Comparison of ENCODE assay signal across 16 mouse cellular contexts in genomic region chr2:181102161-181102560, GRCm38 (mm10). TPM values are rescaled to one million over a fixed set of nuclear protein-coding genes. Genes with fewer than 3 reads are reported as not detected.
DNase-seq lines count a peak whose midpoint lies in the region; ATAC-seq and TF ChIP-seq lines count a peak whose summit lies in the region.
"Had no signal": no experiment of that assay in that cellular context is flagged by ENCODE, and none has a peak within 500 bp of the region (broad histone marks: within the 10 kb centered on the region; RNA-seq: fewer than 3 reads in every experiment).

No protein-coding gene starts in this region.

- no peak for TF ChIP-seq CTCF in brain, embryonic 14.5 days (IDR thresholded peaks at IDR 0.05; ENCODE audit: borderline replicate concordance, extremely low read depth, insufficient read depth, insufficient read length)
- TF ChIP-seq CTCF in lung, adult 2 months (IDR thresholded peaks at IDR 0.05; ENCODE audit: insufficient read depth, low read length) = no peak

- H3K4me2 ChIP-seq in forebrain, embryonic 16.5 days (ENCODE audit: low read length) = no peak overlapping the region
- no peak overlapping the region for H3K4me2 ChIP-seq in midbrain, embryonic 15.5 days
- H3K4me2 ChIP-seq: embryonic facial prominence, embryonic 15.5 days; liver, embryonic 11.5 days had no signal

- H3K27ac ChIP-seq in forebrain, embryonic 16.5 days (ENCODE audit: low read length) = no peak overlapping the region; the same call in 1 of the 2 replicates
- H3K27ac ChIP-seq in midbrain, embryonic 15.5 days = no peak overlapping the region
- H3K27ac ChIP-seq: embryonic facial prominence, embryonic 15.5 days; macrophage had no signal

- H3K27me3 ChIP-seq in forebrain, embryonic 16.5 days (replicated peaks; ENCODE audit: control insufficient read depth, insufficient read depth, low read length) = no peaks in the 10 kb centered on the region
- no peaks in the 10 kb centered on the region for H3K27me3 ChIP-seq in midbrain, embryonic 15.5 days (replicated peaks)
- H3K27me3 ChIP-seq: embryonic facial prominence, embryonic 15.5 days had no signal

- peak; percentile 64 for ATAC-seq in forebrain, embryonic 16.5 days
- ATAC-seq in midbrain, embryonic 15.5 days (replicated peaks) = peak; percentile 67; the same call in 1 of the 2 replicates
- ATAC-seq: activated CD4-positive, CD25-positive, alpha-beta regulatory T cell, adult 4 months had no signal

- 16% methylated on average over 2 of the region's 2 CpGs for WGBS in forebrain, embryonic 16.5 days
- 12% methylated on average over 2 of the region's 2 CpGs for WGBS in midbrain, embryonic 15.5 days
- 39% methylated on average over 2 of the region's 2 CpGs for WGBS in lung, adult 2 months

- TF ChIP-seq POLR2A in brain, embryonic 14.5 days (IDR thresholded peaks at IDR 0.05; ENCODE audit: borderline replicate concordance, extremely low read depth, insufficient read depth, insufficient read length, poor library complexity, severe bottlenecking) = no peak
- TF ChIP-seq POLR2A in lung, adult 2 months (IDR thresholded peaks at IDR 0.05; ENCODE audit: borderline replicate concordance, extremely low read depth, low read depth, low read length) = no peak

- no peak overlapping the region for H3K9ac ChIP-seq in forebrain, embryonic 16.5 days (replicated peaks; ENCODE audit: low read depth, low read length)
- no peak overlapping the region for H3K9ac ChIP-seq in midbrain, embryonic 15.5 days
- H3K9ac ChIP-seq: embryonic facial prominence, embryonic 15.5 days had no signal

- DNase-seq in cerebellum, postnatal 10 days = peak; percentile 28 to 37
- no peak for DNase-seq in cerebellum, postnatal 36 days
- DNase-seq in brain, embryonic 14.5 days (ENCODE audit: low read depth) = peak; percentile 47
- no peak for DNase-seq in layer of hippocampus, adult 9-10 months (ENCODE audit: low spot score)
- no peak for DNase-seq in frontal cortex, postnatal 25 days (ENCODE audit: low spot score in 2 of 2)
- no peak for DNase-seq in lung, adult 2 months
- DNase-seq: cerebellum, adult 11-12 months; gastrocnemius, postnatal 36 days; kidney, adult 2 months had no signal

- H3K4me3 ChIP-seq in forebrain, embryonic 16.5 days (replicated peaks; ENCODE audit: low read length) = no peak overlapping the region
- no peak overlapping the region for H3K4me3 ChIP-seq in midbrain, embryonic 15.5 days
- no peak overlapping the region for H3K4me3 ChIP-seq in lung, adult 2 months (replicated peaks; ENCODE audit: extremely low read depth, low read depth, low read length)
- H3K4me3 ChIP-seq: embryonic facial prominence, embryonic 15.5 days had no signal

- H3K4me1 ChIP-seq in forebrain, embryonic 16.5 days (replicated peaks; ENCODE audit: control insufficient read depth, insufficient read depth, low read length) = 0 out of 2 replicates have a peak, but pooled peaks cover 5% of the 10 kb centered on the region
- H3K4me1 ChIP-seq in midbrain, embryonic 15.5 days = peaks cover 7% of the 10 kb centered on the region; the same call in 1 of the 2 replicates
- H3K4me1 ChIP-seq in lung, adult 2 months (ENCODE audit: control insufficient read depth, insufficient read depth, low read length) = no peaks in the 10 kb centered on the region
- H3K4me1 ChIP-seq: embryonic facial prominence, embryonic 15.5 days had no signal

- H3K36me3 ChIP-seq in forebrain, embryonic 16.5 days (ENCODE audit: control insufficient read depth, insufficient read depth) = peaks cover 5% of the 10 kb centered on the region
- peaks cover 9% of the 10 kb centered on the region; the same call in 1 of the 2 replicates for H3K36me3 ChIP-seq in midbrain, embryonic 15.5 days (replicated peaks)
- H3K36me3 ChIP-seq: embryonic facial prominence, embryonic 15.5 days had no signal

- no peaks in the 10 kb centered on the region for H3K9me3 ChIP-seq in forebrain, embryonic 16.5 days (ENCODE audit: control insufficient read depth, low read length)
- H3K9me3 ChIP-seq in midbrain, embryonic 15.5 days = no peaks in the 10 kb centered on the region
- H3K9me3 ChIP-seq: embryonic facial prominence, embryonic 15.5 days had no signal

RNA-seq across cellular contexts. Expression of gene Kcnq2, which starts 32.9 kb away (rescaled TPM):
- 64.8 and 105 TPM in 2 replicates for polyA plus RNA-seq in brain, embryonic 14.5 days (2012; rRNA removed)
- polyA plus RNA-seq in forebrain, embryonic 16.5 days (2015; fragmentation: Nextera tagmentation; extraction: Ambion mirVana) = 45.5 and 54.9 TPM in 2 replicates
- 54.0 and 62.5 TPM in 2 replicates for polyA plus RNA-seq in midbrain, embryonic 15.5 days (2015; fragmentation: Nextera tagmentation; extraction: Ambion mirVana)
- 0.02 TPM in 2 replicates for polyA plus RNA-seq in lung, adult 2 months (2012; rRNA removed)
- polyA plus RNA-seq: activated CD4-positive, CD25-positive, alpha-beta regulatory T cell, adult 4 months; heart, postnatal 0 days; macrophage had no signal

RNA-seq across cellular contexts. Expression of gene Eef1a2, which starts 54.7 kb away (rescaled TPM):
- 85.1 and 133 TPM in 2 replicates for polyA plus RNA-seq in brain, embryonic 14.5 days (2012; rRNA removed)
- 5.7 and 6.0 TPM in 2 replicates for polyA plus RNA-seq in forebrain, embryonic 16.5 days (2015; fragmentation: Nextera tagmentation; extraction: Ambion mirVana)
- polyA plus RNA-seq in midbrain, embryonic 15.5 days (2015; fragmentation: Nextera tagmentation; extraction: Ambion mirVana) = 11.5 and 12.1 TPM in 2 replicates
- 12.6 and 44.1 TPM in 2 replicates for polyA plus RNA-seq in lung, adult 2 months (2012; rRNA removed)
- polyA plus RNA-seq: activated CD4-positive, CD25-positive, alpha-beta regulatory T cell, adult 4 months; liver, embryonic 11.5 days had no signal

RNA-seq across cellular contexts. Expression of gene Chrna4, which starts 58.8 kb away (rescaled TPM):
- 14.8 and 42.9 TPM in 2 replicates for polyA plus RNA-seq in brain, embryonic 14.5 days (2012; rRNA removed)
- polyA plus RNA-seq in forebrain, embryonic 16.5 days (2015; fragmentation: Nextera tagmentation; extraction: Ambion mirVana) = 6.9 and 9.9 TPM in 2 replicates
- polyA plus RNA-seq in midbrain, embryonic 15.5 days (2015; fragmentation: Nextera tagmentation; extraction: Ambion mirVana) = 46.3 and 55.9 TPM in 2 replicates
- polyA plus RNA-seq in lung, adult 2 months (2012; rRNA removed) = 0.02 TPM in 1 of 2 replicates, not detected in the other
- polyA plus RNA-seq: activated CD4-positive, CD25-positive, alpha-beta regulatory T cell, adult 4 months; macrophage had no signal

Comparison
In these comparisons a context has a peak if more than half of its experiments do, and no peak if none do; other contexts are left out.
1. DNase-seq: peak in cerebellum, postnatal 10 days (2 of 2) and brain, embryonic 14.5 days (single experiment); none in cerebellum, postnatal 36 days (0 of 2), layer of hippocampus, adult 9-10 months (single experiment), frontal cortex, postnatal 25 days (0 of 2) and lung, adult 2 months (single experiment).
2. RNA of gene Kcnq2, which starts 32.9 kb away (polyA plus RNA-seq): 64.8 to 105 TPM in brain, embryonic 14.5 days, 54.0 to 62.5 TPM in midbrain, embryonic 15.5 days and 45.5 to 54.9 TPM in forebrain, embryonic 16.5 days; 0.02 TPM in lung, adult 2 months; every median in the first group is over 10 times any median in the second.